Mouse (Mus musculus): ENCODE data around the gene Leo1.
"Not testable (repeated sequence)": the region's sequence is repeated elsewhere in the genome, so short reads cannot be mapped to it uniquely, and the experiment has no call there.

Leo1 gene

DNA sequence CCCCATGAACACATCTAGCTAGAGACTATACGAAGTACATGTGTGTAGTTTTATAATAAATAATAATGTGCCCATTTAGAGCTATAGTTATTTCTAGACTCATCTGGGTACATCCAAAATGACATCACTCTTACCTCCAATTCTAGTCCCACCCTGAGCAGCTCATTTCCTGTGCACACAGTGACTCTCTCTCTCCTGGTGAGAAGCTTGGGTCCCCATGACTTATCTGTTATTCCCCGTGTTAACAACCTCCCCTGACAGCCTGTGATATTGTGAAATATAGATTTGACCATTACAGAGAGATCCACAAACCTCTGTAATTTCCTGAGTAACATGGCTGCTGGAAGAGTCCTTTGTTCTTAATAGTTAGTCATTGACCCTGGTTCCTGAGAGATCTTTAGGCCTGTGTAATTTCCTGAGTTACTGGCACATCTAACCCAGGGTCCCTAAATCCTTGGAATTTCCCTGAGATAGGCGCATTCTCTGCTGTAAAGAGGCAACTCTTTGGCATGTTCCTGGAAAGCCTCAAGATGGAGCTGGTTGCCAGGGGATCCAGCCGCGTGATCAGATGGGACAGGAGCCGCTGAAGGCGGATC, 15.4 kb upstream of the Leo1 start:
- DNase-seq (ENCODE audit: low spot score in 2 of 2) = no peak

GRCm38 (mm10) chr9:75427366-75428273, 13.7 kb upstream of the Leo1 start:
- no peak for DNase-seq (ENCODE audit: low spot score in 2 of 2)

- DNase-seq (ENCODE audit: low spot score in 2 of 2) = no peak
Observed at GRCm38 (mm10) chr9:75428274-75428600, 13.1 kb upstream of the Leo1 start.

GRCm38 (mm10) chr9:75429040-75429439, 12.3 kb upstream of the Leo1 start:
- no peak for DNase-seq (ENCODE audit: low spot score in 2 of 2)

GRCm38 (mm10) chr9:75429657-75430056, 11.7 kb upstream of the Leo1 start:
- DNase-seq (ENCODE audit: low spot score in 2 of 2) = no peak

- DNase-seq (ENCODE audit: low spot score in 2 of 2) = no peak
Observed at GRCm38 (mm10) chr9:75430822-75431621, 10.3 kb upstream of the Leo1 start.

- no peak for DNase-seq (ENCODE audit: low spot score in 2 of 2)
Observed at GRCm38 (mm10) chr9:75432694-75433093, 8.6 kb upstream of the Leo1 start.

- no peak for DNase-seq (ENCODE audit: low spot score in 2 of 2)
Observed at GRCm38 (mm10) chr9:75434172-75434793, 7.0 kb upstream of the Leo1 start.

DNA sequence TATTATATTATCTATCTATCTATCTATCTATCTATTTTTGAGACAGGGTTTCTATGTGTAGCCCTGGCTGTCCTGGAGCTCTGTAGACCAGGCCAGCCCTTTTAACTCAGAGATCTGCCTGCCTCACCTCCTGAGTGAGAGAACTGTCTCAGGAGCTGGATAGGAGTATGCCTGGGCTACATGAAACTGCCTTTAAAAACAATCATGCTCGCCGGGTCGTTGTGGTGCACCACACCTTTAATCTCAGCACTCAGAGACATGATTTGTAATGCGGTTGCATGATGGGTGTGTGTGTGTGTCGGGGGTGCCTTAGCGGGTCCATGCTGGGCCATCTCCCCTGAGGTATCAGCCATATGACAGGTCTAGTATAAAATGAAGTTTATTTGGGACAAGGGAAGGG, 6.5 kb upstream of the Leo1 start:
- no peak for DNase-seq (ENCODE audit: low spot score in 2 of 2)

GRCm38 (mm10) chr9:75435291-75435690, 6.0 kb upstream of the Leo1 start:
- no peak for DNase-seq (ENCODE audit: low spot score in 2 of 2)

DNA sequence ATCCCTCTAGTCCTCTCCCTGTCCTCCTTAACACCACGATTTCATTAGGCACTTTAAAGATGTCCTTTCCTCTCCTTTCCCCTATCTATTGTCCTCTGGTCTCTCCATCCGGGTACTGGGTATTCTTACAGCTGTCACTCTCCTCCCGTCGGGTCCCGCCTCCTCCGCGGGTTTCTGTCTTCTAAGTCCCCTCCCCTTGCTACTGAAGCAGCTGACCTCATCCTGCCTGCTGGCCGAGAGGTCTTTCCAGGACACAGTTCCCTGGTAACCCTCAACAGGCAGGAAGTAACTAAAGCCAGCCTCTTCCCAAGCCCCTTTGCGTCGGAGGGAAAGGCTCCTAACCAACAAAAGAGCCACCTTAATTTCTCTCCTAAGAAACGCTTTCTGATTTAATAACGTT, 5.4 kb upstream of the Leo1 start:
- peak in 1 of 2 experiments; percentile 23 for DNase-seq (ENCODE audit: low spot score in 2 of 2)

DNA sequence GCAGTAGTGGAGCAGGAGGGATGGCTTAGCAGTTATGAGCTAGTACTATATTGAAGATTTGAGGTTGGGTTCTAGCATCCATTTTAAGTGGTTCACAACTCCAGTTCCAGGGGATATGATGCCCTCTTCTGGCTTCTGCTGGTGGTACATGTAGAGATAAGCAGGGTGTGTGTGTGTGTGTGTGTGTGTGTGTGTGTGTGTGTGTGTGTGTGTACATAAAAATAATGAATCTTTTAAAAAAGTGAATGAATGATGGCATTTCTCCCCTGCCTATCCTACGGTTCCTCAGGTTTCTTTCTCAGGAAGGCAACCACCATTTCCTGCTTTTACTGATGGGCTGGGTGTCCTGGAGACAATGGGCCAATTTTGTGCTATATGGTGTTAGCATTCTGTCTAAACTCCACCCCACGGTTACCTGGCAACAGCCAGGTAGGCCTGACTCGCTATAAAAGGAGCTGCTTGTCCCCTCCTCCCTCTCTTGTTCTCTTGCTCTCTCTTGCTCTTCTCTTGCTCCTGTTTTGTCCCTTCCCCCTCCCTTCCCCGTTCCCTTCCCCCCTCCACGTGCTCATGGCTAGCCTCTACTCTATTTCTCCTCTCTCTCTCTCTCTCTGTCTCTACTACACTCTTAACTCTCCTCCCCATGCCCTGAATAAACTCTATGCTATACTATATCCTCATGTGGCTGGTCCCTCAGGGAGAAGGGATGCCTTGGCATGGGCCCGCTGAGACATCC, 3.5 kb upstream of the Leo1 start:
- no peak for DNase-seq (ENCODE audit: low spot score in 2 of 2)

DNA sequence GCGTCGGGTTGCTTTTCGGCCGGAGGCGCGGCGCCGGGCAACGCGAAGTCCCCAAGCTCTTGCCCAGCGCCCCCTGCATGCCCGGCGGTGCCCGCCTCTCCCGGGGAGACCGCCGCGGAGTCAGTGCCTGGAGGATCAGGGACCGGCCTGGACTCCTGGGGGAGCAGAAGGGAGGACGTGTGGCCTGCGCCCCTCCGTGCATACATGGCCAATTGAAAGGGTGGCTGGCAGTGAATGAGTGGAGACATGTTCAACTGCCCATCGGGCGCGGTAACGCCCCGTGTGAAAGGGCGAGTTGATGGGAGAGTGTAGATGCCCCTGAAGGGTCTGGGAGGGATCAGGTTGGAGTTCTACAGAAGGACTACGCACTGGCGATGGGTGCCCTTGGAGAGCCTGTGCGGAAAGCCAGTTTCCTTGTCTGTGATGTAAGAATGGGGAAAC, 387 bp downstream of the Leo1 start:
- DNase-seq (ENCODE audit: low spot score in 2 of 2) = peak in 1 of 2 experiments; percentile 25

DNA sequence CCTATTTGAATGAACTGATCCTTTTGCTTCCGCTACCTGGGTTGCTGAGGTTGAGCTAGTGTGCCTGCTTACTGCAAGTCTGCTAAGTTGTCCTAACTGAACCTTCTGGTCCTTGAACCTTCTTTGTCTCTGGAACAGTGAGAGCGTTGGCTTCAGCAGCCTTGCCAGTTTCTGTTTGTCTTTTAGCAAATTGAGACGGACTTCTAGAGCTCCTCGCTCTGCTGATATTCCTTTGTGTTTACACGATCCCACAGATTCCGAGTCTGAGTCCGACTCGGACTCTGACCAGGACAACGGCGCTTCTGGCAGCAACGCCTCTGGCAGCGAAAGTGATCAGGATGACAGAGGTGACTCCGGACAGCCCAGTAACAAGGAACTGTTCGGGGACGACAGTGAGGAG, 3.7 kb downstream of the Leo1 start:
- DNase-seq (ENCODE audit: low spot score in 2 of 2) = no peak

DNA sequence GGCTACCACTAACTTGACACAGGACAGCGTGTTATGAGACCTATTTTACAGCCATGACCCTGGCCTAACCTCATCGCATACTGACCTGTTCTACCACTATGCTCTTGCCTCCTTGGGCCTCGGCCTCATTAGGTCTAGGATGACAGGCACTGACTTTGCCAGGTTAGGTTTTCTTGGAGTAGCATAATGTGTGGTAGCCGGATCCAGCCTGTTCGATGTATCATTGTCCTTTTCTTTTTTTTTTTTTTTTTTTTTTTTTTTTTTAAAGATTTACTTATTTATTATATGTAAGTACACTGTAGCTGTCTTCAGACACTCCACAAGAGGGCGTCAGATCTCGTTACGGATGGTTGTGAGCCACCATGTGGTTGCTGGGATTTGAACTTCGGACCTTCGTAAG, 5.2 kb downstream of the Leo1 start:
- DNase-seq (ENCODE audit: low spot score in 2 of 2) = not testable (repeated sequence)

GRCm38 (mm10) chr9:75448021-75448420, 6.7 kb downstream of the Leo1 start:
- no peak for DNase-seq (ENCODE audit: low spot score in 2 of 2)

GRCm38 (mm10) chr9:75453994-75454393, 12.7 kb downstream of the Leo1 start:
- DNase-seq (ENCODE audit: low spot score in 2 of 2) = no peak

GRCm38 (mm10) chr9:75455684-75456083, 14.4 kb downstream of the Leo1 start:
- no peak for DNase-seq (ENCODE audit: low spot score in 2 of 2)

GRCm38 (mm10) chr9:75463050-75463660, 21.8 kb downstream of the Leo1 start:
- DNase-seq (ENCODE audit: low spot score in 2 of 2) = no peak

DNA sequence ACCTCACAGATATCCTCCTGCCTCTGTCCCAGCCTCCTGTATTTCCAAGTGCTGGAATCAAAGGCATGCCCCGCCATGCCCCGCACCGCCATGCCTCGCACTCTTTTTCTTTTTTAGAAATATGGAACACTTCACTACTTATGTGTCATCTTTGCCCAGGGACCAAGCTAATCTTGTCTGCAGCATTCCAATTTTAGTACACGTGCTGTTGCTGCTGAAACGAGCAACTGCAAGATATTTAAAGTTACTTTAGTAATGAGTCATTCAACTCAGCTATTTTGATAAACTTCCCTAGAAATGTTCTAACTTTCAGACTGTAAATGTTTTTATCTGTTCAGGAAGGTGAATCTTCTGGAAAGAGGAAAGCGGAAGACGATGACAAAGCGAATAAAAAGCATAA, 24.5 kb downstream of the Leo1 start:
- no peak for DNase-seq (ENCODE audit: low spot score in 2 of 2)

DNA sequence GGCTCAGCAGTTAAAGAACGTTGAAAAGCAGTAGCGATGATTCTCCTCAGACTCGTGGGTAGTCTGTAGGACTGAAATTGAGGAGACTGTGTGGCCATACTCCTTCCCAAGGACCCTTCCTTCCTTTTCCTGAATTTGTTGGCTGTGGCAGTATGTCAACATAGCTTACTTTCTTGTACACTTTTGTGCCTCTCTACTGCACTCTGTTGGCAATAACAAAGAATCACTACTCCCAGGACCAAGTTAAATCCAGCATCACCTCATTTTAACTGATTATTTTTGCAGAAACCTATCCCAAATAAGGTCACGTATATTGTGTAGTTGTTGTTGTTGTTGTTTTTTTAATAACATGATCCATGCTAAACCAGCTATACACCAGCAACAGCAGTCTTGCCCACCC, 25.3 kb downstream of the Leo1 start:
- no peak for DNase-seq (ENCODE audit: low spot score in 2 of 2)
